Mouse (Mus musculus): ENCODE measurements around the gene Cyb5d2. TPM values are rescaled to one million over a fixed set of nuclear protein-coding genes. Genes with fewer than 3 reads are reported as not detected.
A peak's percentile ranks its signal among the peaks of the same experiment; 100 is the strongest.

Cyb5d2 gene
- polyA plus RNA-seq (2015; fragmentation: Nextera tagmentation; extraction: Ambion mirVana), result 6.6 and 7.4 TPM in 2 replicates

GRCm38 (mm10) chr11:72795455-72796295, at the start of gene Cyb5d2, which contains the start of gene Zzef1:
Cyb5d2 (minus strand) TSS chr11:72796142.
Zzef1 (plus strand) TSS chr11:72796226.
- H3K36me3 ChIP-seq (ENCODE audit: control insufficient read depth, insufficient read depth, low read length), result no peaks in the 10 kb centered on the region
- peak within 1 kb of the TSS; percentile 83 for H3K27ac ChIP-seq (ENCODE audit: low read length)
- peak within 1 kb of the TSS; percentile 91 for H3K4me2 ChIP-seq (ENCODE audit: low read depth, low read length)
- peak; percentile 97 for ATAC-seq (ENCODE audit: low read depth)
- under 1% methylated on average over 69 of the region's 69 CpGs for WGBS
- H3K4me1 ChIP-seq (replicated peaks; ENCODE audit: control insufficient read depth, insufficient read depth, low read length), result peaks cover 9% of the 10 kb centered on the region
- H3K4me3 ChIP-seq (ENCODE audit: low read length), result peak within 1 kb of the TSS; percentile 72
- peak within 1 kb of the TSS; percentile 91 for H3K9ac ChIP-seq (ENCODE audit: low read length)
- H3K27me3 ChIP-seq (ENCODE audit: control insufficient read depth, insufficient read depth, low read depth, low read length), result no peaks in the 10 kb centered on the region
- no peaks in the 10 kb centered on the region for H3K9me3 ChIP-seq (ENCODE audit: control insufficient read depth, low read length)

DNA sequence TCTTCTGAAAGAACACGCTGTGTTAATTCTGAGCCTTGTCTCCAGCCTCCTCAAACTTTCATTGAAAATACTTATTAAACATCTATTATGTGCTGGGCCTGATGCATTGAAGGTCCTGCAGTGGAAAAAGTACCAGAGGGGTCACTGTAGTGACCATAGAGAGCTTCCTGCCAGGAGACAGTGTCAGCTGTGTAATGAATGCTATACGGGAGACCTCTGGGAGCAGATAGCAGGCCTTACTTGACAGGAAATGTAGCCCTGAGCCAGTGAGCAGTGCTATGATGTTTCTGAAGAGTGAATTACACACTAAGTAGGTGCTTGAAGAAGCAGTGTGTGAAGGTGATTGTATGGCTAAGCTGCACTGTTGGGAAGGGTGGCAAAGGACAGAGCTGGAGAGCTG, 49.6 kb upstream of the Cyb5d2 start:
- H3K27ac ChIP-seq (ENCODE audit: low read length), result no peak overlapping the region
- H3K4me3 ChIP-seq (ENCODE audit: low read length), result no peak overlapping the region
- no peak for ATAC-seq (ENCODE audit: low read depth)
- H3K4me2 ChIP-seq (ENCODE audit: low read depth, low read length), result no peak overlapping the region
- H3K36me3 ChIP-seq (ENCODE audit: control insufficient read depth, insufficient read depth, low read length), result peaks cover 14% of the 10 kb centered on the region
- H3K9me3 ChIP-seq (ENCODE audit: control insufficient read depth, low read length), result no peaks in the 10 kb centered on the region
- H3K9ac ChIP-seq (ENCODE audit: low read length), result no peak overlapping the region
- H3K27me3 ChIP-seq (ENCODE audit: control insufficient read depth, insufficient read depth, low read depth, low read length), result no peaks in the 10 kb centered on the region
- 73% methylated on average over 2 of the region's 2 CpGs for WGBS
- no peaks in the 10 kb centered on the region for H3K4me1 ChIP-seq (replicated peaks; ENCODE audit: control insufficient read depth, insufficient read depth, low read length)

DNA sequence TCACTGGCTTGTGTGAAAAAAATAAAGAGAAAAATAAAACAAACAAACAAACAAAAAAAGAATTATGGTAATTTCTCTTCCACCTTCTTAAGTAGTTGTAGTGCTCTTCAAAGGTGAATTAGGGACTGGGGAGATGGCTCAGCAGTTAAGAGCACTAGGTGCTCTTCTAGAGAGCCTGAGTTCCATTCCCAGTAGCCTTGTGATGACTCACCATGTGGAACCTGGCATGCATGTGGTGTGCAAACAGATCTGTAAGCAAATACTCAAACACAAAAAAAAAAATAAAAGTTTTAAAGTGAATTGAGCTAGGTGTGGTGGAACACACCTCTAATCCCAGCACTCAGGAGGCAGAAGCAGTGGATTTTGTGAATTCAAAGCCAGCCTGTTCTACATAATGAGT, 47.6 kb upstream of the Cyb5d2 start:
- Histone ChIP-seq H3K4me3 (ENCODE audit: low read length) (no peak overlapping the region), H3K9me3 (ENCODE audit: control insufficient read depth, low read length) (no peaks in the 10 kb centered on the region)

GRCm38 (mm10) chr11:72842731-72843130, 46.8 kb upstream of the Cyb5d2 start:
- no peak overlapping the region for H3K27ac ChIP-seq (ENCODE audit: low read length)
- H3K27me3 ChIP-seq (ENCODE audit: control insufficient read depth, insufficient read depth, low read depth, low read length), result no peaks in the 10 kb centered on the region
- H3K9me3 ChIP-seq (ENCODE audit: control insufficient read depth, low read length), result no peaks in the 10 kb centered on the region
- H3K4me1 ChIP-seq (replicated peaks; ENCODE audit: control insufficient read depth, insufficient read depth, low read length), result no peaks in the 10 kb centered on the region
- H3K4me2 ChIP-seq (ENCODE audit: low read depth, low read length), result no peak overlapping the region
- H3K9ac ChIP-seq (ENCODE audit: low read length), result no peak overlapping the region
- no peak overlapping the region for H3K4me3 ChIP-seq (ENCODE audit: low read length)
- ATAC-seq (ENCODE audit: low read depth), result no peak
- WGBS, result 91% methylated on average over 3 of the region's 3 CpGs
- H3K36me3 ChIP-seq (ENCODE audit: control insufficient read depth, insufficient read depth, low read length), result peaks cover 5% of the 10 kb centered on the region

More for the DNA sequence above, 47.6 kb upstream of the Cyb5d2 start:
- H3K27ac ChIP-seq (ENCODE audit: low read length), result no peak overlapping the region
- no peak overlapping the region for H3K4me2 ChIP-seq (ENCODE audit: low read depth, low read length)
- ATAC-seq (ENCODE audit: low read depth), result no peak
- no peak overlapping the region for H3K9ac ChIP-seq (ENCODE audit: low read length)
- peaks cover 8% of the 10 kb centered on the region for H3K36me3 ChIP-seq (ENCODE audit: control insufficient read depth, insufficient read depth, low read length)
- H3K4me1 ChIP-seq (replicated peaks; ENCODE audit: control insufficient read depth, insufficient read depth, low read length), result no peaks in the 10 kb centered on the region
- H3K27me3 ChIP-seq (ENCODE audit: control insufficient read depth, insufficient read depth, low read depth, low read length), result no peaks in the 10 kb centered on the region

GRCm38 (mm10) chr11:72829869-72830268, 33.9 kb upstream of the Cyb5d2 start:
- Histone ChIP-seq H3K4me2 (ENCODE audit: low read depth, low read length) (no peak overlapping the region), H3K4me3 (ENCODE audit: low read length) (no peak overlapping the region), H3K36me3 (ENCODE audit: control insufficient read depth, insufficient read depth, low read length) (peaks cover 12% of the 10 kb centered on the region), H3K27ac (ENCODE audit: low read length) (no peak overlapping the region), H3K9me3 (ENCODE audit: control insufficient read depth, low read length) (no peaks in the 10 kb centered on the region), H3K4me1 (replicated peaks; ENCODE audit: control insufficient read depth, insufficient read depth, low read length) (peaks cover 2% of the 10 kb centered on the region; the same call in 1 of the 2 replicates), H3K27me3 (ENCODE audit: control insufficient read depth, insufficient read depth, low read depth, low read length) (no peaks in the 10 kb centered on the region), H3K9ac (ENCODE audit: low read length) (no peak overlapping the region)
- 39% methylated on average over 3 of the region's 3 CpGs for WGBS
- peak; percentile 86 for ATAC-seq (ENCODE audit: low read depth)

- no peak overlapping the region for H3K4me2 ChIP-seq (ENCODE audit: low read depth, low read length)
- no peaks in the 10 kb centered on the region for H3K9me3 ChIP-seq (ENCODE audit: control insufficient read depth, low read length)
- peaks cover 16% of the 10 kb centered on the region for H3K36me3 ChIP-seq (ENCODE audit: control insufficient read depth, insufficient read depth, low read length)
- no peak for ATAC-seq (ENCODE audit: low read depth)
- WGBS, result 87% methylated on average over 7 of the region's 7 CpGs
- no peak overlapping the region for H3K27ac ChIP-seq (ENCODE audit: low read length)
- no peaks in the 10 kb centered on the region for H3K27me3 ChIP-seq (ENCODE audit: control insufficient read depth, insufficient read depth, low read depth, low read length)
- no peak overlapping the region for H3K4me3 ChIP-seq (ENCODE audit: low read length)
- H3K9ac ChIP-seq (ENCODE audit: low read length), result no peak overlapping the region
- no peaks in the 10 kb centered on the region for H3K4me1 ChIP-seq (replicated peaks; ENCODE audit: control insufficient read depth, insufficient read depth, low read length)
Measured at GRCm38 (mm10) chr11:72821041-72821440, 25.1 kb upstream of the Cyb5d2 start.

GRCm38 (mm10) chr11:72818067-72818466, 22.1 kb upstream of the Cyb5d2 start:
- Histone ChIP-seq H3K4me2 (ENCODE audit: low read depth, low read length) (no peak overlapping the region), H3K27me3 (ENCODE audit: control insufficient read depth, insufficient read depth, low read depth, low read length) (no peaks in the 10 kb centered on the region), H3K36me3 (ENCODE audit: control insufficient read depth, insufficient read depth, low read length) (peaks cover 10% of the 10 kb centered on the region; the same call in 1 of the 2 replicates), H3K4me3 (ENCODE audit: low read length) (no peak overlapping the region), H3K9ac (ENCODE audit: low read length) (no peak overlapping the region), H3K27ac (ENCODE audit: low read length) (no peak overlapping the region), H3K9me3 (ENCODE audit: control insufficient read depth, low read length) (no peaks in the 10 kb centered on the region), H3K4me1 (replicated peaks; ENCODE audit: control insufficient read depth, insufficient read depth, low read length) (no peaks in the 10 kb centered on the region)
- ATAC-seq (ENCODE audit: low read depth), result no peak
- 87% methylated on average over 7 of the region's 7 CpGs for WGBS

DNA sequence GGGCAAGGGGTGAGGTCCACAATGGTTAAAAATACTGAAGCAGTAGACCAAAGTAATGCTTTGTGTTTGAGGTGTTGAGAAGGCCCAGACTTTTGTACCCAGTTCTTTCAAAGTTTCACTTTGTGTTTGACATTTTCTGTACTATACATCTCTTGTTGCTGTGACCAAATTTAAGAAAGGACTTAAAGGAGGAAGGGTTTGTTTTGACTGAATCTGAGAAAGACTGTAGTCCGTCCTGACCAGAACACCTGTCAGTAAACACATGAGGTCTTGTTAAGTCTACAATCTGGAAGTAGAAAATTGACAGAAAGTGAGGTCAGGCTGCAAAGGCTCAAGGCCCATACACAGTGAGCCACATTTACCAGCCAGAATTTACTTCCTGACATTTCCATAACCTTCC, 20.9 kb upstream of the Cyb5d2 start:
- no peak overlapping the region for H3K4me2 ChIP-seq (ENCODE audit: low read depth, low read length)
- no peaks in the 10 kb centered on the region for H3K27me3 ChIP-seq (ENCODE audit: control insufficient read depth, insufficient read depth, low read depth, low read length)
- H3K9me3 ChIP-seq (ENCODE audit: control insufficient read depth, low read length), result no peaks in the 10 kb centered on the region
- no peak overlapping the region for H3K4me3 ChIP-seq (ENCODE audit: low read length)
- ATAC-seq (ENCODE audit: low read depth), result no peak
- peaks cover 7% of the 10 kb centered on the region; the same call in 1 of the 2 replicates for H3K36me3 ChIP-seq (ENCODE audit: control insufficient read depth, insufficient read depth, low read length)
- no peak overlapping the region for H3K9ac ChIP-seq (ENCODE audit: low read length)
- 71% methylated on average over 1 of the region's 1 CpGs for WGBS
- no peaks in the 10 kb centered on the region for H3K4me1 ChIP-seq (replicated peaks; ENCODE audit: control insufficient read depth, insufficient read depth, low read length)
- no peak overlapping the region for H3K27ac ChIP-seq (ENCODE audit: low read length)

GRCm38 (mm10) chr11:72814188-72814587, 18.2 kb upstream of the Cyb5d2 start:
- Histone ChIP-seq H3K9me3 (ENCODE audit: control insufficient read depth, low read length) (no peaks in the 10 kb centered on the region), H3K9ac (ENCODE audit: low read length) (no peak overlapping the region), H3K4me2 (ENCODE audit: low read depth, low read length) (no peak overlapping the region), H3K36me3 (ENCODE audit: control insufficient read depth, insufficient read depth, low read length) (no peaks in the 10 kb centered on the region), H3K27me3 (ENCODE audit: control insufficient read depth, insufficient read depth, low read depth, low read length) (no peaks in the 10 kb centered on the region), H3K4me3 (ENCODE audit: low read length) (no peak overlapping the region), H3K4me1 (replicated peaks; ENCODE audit: control insufficient read depth, insufficient read depth, low read length) (no peaks in the 10 kb centered on the region), H3K27ac (ENCODE audit: low read length) (no peak overlapping the region)
- no peak for ATAC-seq (ENCODE audit: low read depth)
- 76% methylated on average over 2 of the region's 2 CpGs for WGBS

Measured in lung, embryonic 16.5 days (tissue).